ENCODE assay signal across 18 mouse cellular contexts in genomic region chr3:101430755-101431115, GRCm38 (mm10). TPM values are rescaled to one million over a fixed set of nuclear protein-coding genes. Genes with fewer than 3 reads are reported as not detected.
DNase-seq lines count a peak whose midpoint lies in the region; ATAC-seq and TF ChIP-seq lines count a peak whose summit lies in the region.
"Had no signal": no experiment of that assay in that cellular context is flagged by ENCODE, and none has a peak within 500 bp of the region (broad histone marks: within the 10 kb centered on the region; RNA-seq: fewer than 3 reads in every experiment).

No protein-coding gene starts in this region.

- H3K9ac ChIP-seq in heart, embryonic 15.5 days: no peak overlapping the region
- no peak overlapping the region for H3K9ac ChIP-seq in stomach, embryonic 16.5 days (ENCODE audit: low read length)
- no peak overlapping the region for H3K9ac ChIP-seq in stomach, postnatal 0 days (ENCODE audit: low read length)
- no peak overlapping the region for H3K9ac ChIP-seq in liver, embryonic 15.5 days
- H3K9ac ChIP-seq: embryonic facial prominence, embryonic 13.5 days; limb, embryonic 13.5 days; neural tube, embryonic 15.5 days had no signal

- H3K36me3 ChIP-seq in heart, embryonic 15.5 days: peaks cover 20% of the 10 kb centered on the region
- H3K36me3 ChIP-seq in stomach, embryonic 16.5 days (ENCODE audit: control insufficient read depth, insufficient read depth, low read length): peaks cover 4% of the 10 kb centered on the region
- peaks cover 7% of the 10 kb centered on the region; the same call in 1 of the 2 replicates for H3K36me3 ChIP-seq in stomach, postnatal 0 days (ENCODE audit: control insufficient read depth, insufficient read depth, low read length)
- H3K36me3 ChIP-seq in liver, embryonic 15.5 days (replicated peaks): peaks cover 6% of the 10 kb centered on the region; the same call in 1 of the 2 replicates

- TF ChIP-seq EP300 in stomach, postnatal 0 days (optimal IDR thresholded peaks at IDR 0.05): no peak

- peaks cover 46% of the 10 kb centered on the region for H3K4me1 ChIP-seq in heart, embryonic 15.5 days (replicated peaks)
- peaks cover 11% of the 10 kb centered on the region; the same call in 1 of the 2 replicates for H3K4me1 ChIP-seq in stomach, embryonic 16.5 days (ENCODE audit: control insufficient read depth, insufficient read depth, low read length)
- no peaks in the 10 kb centered on the region for H3K4me1 ChIP-seq in stomach, postnatal 0 days (replicated peaks; ENCODE audit: control insufficient read depth, insufficient read depth)
- H3K4me1 ChIP-seq in liver, embryonic 15.5 days (replicated peaks): peaks cover 22% of the 10 kb centered on the region
- H3K4me1 ChIP-seq: limb, embryonic 13.5 days had no signal

- peak overlapping the region; percentile 72 for H3K27ac ChIP-seq in heart, embryonic 15.5 days
- peak overlapping the region; percentile 10; the same call in 1 of the 2 replicates for H3K27ac ChIP-seq in stomach, embryonic 16.5 days (ENCODE audit: low read length)
- H3K27ac ChIP-seq in stomach, postnatal 0 days (replicated peaks): no peak overlapping the region
- no peak overlapping the region for H3K27ac ChIP-seq in liver, embryonic 15.5 days (replicated peaks)
- H3K27ac ChIP-seq: embryonic facial prominence, embryonic 13.5 days; hindbrain, postnatal 0 days; layer of hippocampus, adult 2 months; limb, embryonic 13.5 days had no signal

- H3K4me3 ChIP-seq in heart, embryonic 15.5 days: no peak overlapping the region
- H3K4me3 ChIP-seq in stomach, embryonic 16.5 days (replicated peaks; ENCODE audit: low read length): no peak overlapping the region
- H3K4me3 ChIP-seq in stomach, postnatal 0 days (ENCODE audit: low read depth, low read length): no peak overlapping the region
- H3K4me3 ChIP-seq in liver, embryonic 15.5 days (replicated peaks): no peak overlapping the region
- H3K4me3 ChIP-seq: embryonic facial prominence, embryonic 13.5 days; layer of hippocampus, adult 2 months; limb, embryonic 13.5 days; neural tube, embryonic 15.5 days had no signal

- no peak; the same call in 1 of the 2 replicates for ATAC-seq in heart, embryonic 15.5 days (replicated peaks; ENCODE audit: insufficient number of reproducible peaks, insufficient read depth, low FRiP score, low read depth)
- ATAC-seq in stomach, embryonic 16.5 days (ENCODE audit: insufficient read depth, low FRiP score): no peak
- ATAC-seq in stomach, postnatal 0 days (ENCODE audit: low FRiP score, low TSS enrichment): no peak
- 0 out of 2 replicates have a peak, but pooled peaks have one; percentile 17 for ATAC-seq in liver, embryonic 15.5 days (ENCODE audit: insufficient read depth)
- ATAC-seq in inflammation-experienced regulatory T-cells, adult 6 months: no peak
- ATAC-seq: hindbrain, postnatal 0 days had no signal

- no peak for DNase-seq in heart, adult 11 months
- DNase-seq in stomach, postnatal 0 days (ENCODE audit: low spot score): no peak
- no peak for DNase-seq in neural tube, embryonic 10.5 days (ENCODE audit: extremely low spot score, low spot score)
- DNase-seq: adrenal gland, adult 8-10 months; cerebellum, adult 11-12 months; cerebellum, postnatal 36 days; retina, postnatal 1 day; thymus, adult 2 months had no signal

- no peaks in the 10 kb centered on the region for H3K27me3 ChIP-seq in heart, embryonic 15.5 days
- no peaks in the 10 kb centered on the region for H3K27me3 ChIP-seq in stomach, embryonic 16.5 days (ENCODE audit: control insufficient read depth, insufficient read depth, low read length)
- H3K27me3 ChIP-seq in stomach, postnatal 0 days (ENCODE audit: control insufficient read depth, insufficient read depth, low read length): no peaks in the 10 kb centered on the region
- no peaks in the 10 kb centered on the region for H3K27me3 ChIP-seq in liver, embryonic 15.5 days
- H3K27me3 ChIP-seq: embryonic facial prominence, embryonic 13.5 days; limb, embryonic 13.5 days; neural tube, embryonic 15.5 days had no signal

- 24% methylated on average over 2 of the region's 2 CpGs for WGBS in heart, embryonic 15.5 days
- WGBS in stomach, embryonic 16.5 days: 59% methylated on average over 2 of the region's 2 CpGs
- WGBS in stomach, postnatal 0 days: 44% methylated on average over 2 of the region's 2 CpGs
- WGBS in liver, embryonic 15.5 days (ENCODE audit: insufficient replicate concordance): 51% methylated on average over 2 of the region's 2 CpGs

- no peaks in the 10 kb centered on the region for H3K9me3 ChIP-seq in heart, embryonic 15.5 days (replicated peaks)
- no peaks in the 10 kb centered on the region for H3K9me3 ChIP-seq in stomach, embryonic 16.5 days (replicated peaks; ENCODE audit: control insufficient read depth, low read length)
- H3K9me3 ChIP-seq in stomach, postnatal 0 days (ENCODE audit: control insufficient read depth, low read length): no peaks in the 10 kb centered on the region
- no peaks in the 10 kb centered on the region for H3K9me3 ChIP-seq in liver, embryonic 15.5 days (replicated peaks)
- H3K9me3 ChIP-seq: embryonic facial prominence, embryonic 13.5 days; limb, embryonic 13.5 days; neural tube, embryonic 15.5 days had no signal

- no peak overlapping the region for H3K4me2 ChIP-seq in heart, embryonic 15.5 days
- no peak overlapping the region for H3K4me2 ChIP-seq in stomach, embryonic 16.5 days (ENCODE audit: low read depth, low read length)
- H3K4me2 ChIP-seq in stomach, postnatal 0 days (replicated peaks; ENCODE audit: low read depth): no peak overlapping the region
- H3K4me2 ChIP-seq in liver, embryonic 15.5 days: peak overlapping the region; percentile 21
- H3K4me2 ChIP-seq: embryonic facial prominence, embryonic 13.5 days; limb, embryonic 13.5 days; midbrain, embryonic 11.5 days; neural tube, embryonic 15.5 days had no signal

- TF ChIP-seq CTCF in stomach, postnatal 0 days (IDR thresholded peaks at IDR 0.05; ENCODE audit: low read depth): no peak

RNA-seq across cellular contexts. Expression of gene Igsf3, which starts 53.9 kb away (rescaled TPM):
- polyA plus RNA-seq in heart, embryonic 15.5 days (2015; fragmentation: Nextera tagmentation; extraction: Ambion mirVana): 38.0 and 45.0 TPM in 2 replicates
- polyA plus RNA-seq in stomach, embryonic 16.5 days (2015; fragmentation: Nextera tagmentation; extraction: Ambion mirVana): 35.3 and 36.7 TPM in 2 replicates
- polyA plus RNA-seq in stomach, postnatal 0 days (2015; fragmentation: Nextera tagmentation; extraction: Ambion mirVana): 12.4 and 13.6 TPM in 2 replicates
- polyA plus RNA-seq in liver, embryonic 15.5 days (2015; fragmentation: Nextera tagmentation; extraction: Ambion mirVana): 4.5 TPM in 2 replicates
- 1 to 10 TPM in 2 of 3 experiments, under 1 TPM in 1; 0.53 to 1.6 (median 1.3) TPM for polyA plus RNA-seq in inflammation-experienced regulatory T-cells, adult 6 months (2017; shearing (Covaris generic))

Comparison
In these comparisons a context has a peak if more than half of its experiments do, and no peak if none do; other contexts are left out.
1. H3K27ac ChIP-seq: peak in heart, embryonic 15.5 days (single experiment) and stomach, embryonic 16.5 days (single experiment); none in stomach, postnatal 0 days (single experiment) and liver, embryonic 15.5 days (single experiment).